Mouse (Mus musculus) thymus, postnatal 25 days (tissue): ENCODE measurements around the gene Eya2.
A peak's percentile ranks its signal among the peaks of the same experiment; 100 is the strongest.

ENCODE experiments used
- DNase-seq: peaks from one replicate; pipeline ENCODE4 v3.0.0; 2022

The Eya2 gene

DNA sequence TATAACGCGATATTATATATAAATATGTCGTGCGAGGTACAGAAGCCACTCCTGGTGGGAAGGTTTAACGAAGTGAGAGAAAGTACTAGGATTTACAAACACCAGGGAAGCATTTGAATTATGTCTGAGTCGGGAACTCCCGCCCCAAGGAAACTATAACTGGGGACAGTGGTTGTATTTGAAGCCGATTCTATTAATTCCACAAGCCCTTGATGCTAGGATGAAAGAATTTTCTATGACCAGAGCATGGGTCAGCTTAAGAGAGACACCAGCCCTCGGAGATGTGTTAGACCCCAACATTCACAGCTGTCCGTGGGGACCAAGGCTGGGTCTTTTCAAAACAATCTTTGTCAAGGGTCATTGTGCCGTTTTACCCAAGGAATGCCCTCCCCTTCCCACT is 1.3 kb downstream of the Eya2 start:
- no peak for DNase-seq

DNA sequence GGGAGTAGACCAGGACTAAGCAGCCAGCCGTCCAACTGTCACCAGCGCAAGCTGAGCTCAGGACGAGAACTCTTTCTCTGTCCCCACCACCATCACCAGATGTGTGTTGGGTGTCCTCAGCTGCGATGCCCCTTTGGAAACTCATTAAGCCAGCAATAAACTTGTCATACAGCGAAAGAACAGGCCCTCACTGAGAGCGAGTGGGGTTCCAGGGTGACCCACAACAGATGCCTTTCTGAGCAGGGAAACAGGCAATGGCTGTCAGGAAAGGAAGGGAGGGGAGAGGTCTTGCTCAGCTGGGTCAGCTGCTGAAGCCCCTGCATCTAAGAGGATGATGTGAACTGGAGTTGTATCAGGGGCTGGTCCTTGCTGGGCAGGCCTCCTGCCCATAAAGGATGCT is 2.7 kb downstream of the Eya2 start:
- DNase-seq = no peak

DNA sequence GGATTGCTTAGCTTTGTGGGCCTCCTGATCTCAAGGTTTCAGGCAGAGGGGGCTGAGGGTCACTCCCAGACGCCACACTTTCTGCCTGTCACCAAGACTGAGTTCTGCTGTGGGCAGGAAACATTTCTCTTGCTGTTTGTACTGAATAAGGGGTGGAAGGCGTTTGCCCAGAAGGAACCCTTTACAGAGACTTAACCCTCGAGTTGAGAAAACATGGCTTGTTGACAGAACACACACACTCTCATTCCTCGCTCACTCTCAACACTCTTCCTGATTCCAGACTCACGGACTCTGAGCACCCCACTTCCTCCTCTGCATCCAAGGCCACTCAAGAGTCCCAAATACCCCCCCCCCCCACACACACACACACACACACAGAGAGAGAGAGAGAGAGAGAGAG is 3.3 kb downstream of the Eya2 start:
- DNase-seq = no peak

DNA sequence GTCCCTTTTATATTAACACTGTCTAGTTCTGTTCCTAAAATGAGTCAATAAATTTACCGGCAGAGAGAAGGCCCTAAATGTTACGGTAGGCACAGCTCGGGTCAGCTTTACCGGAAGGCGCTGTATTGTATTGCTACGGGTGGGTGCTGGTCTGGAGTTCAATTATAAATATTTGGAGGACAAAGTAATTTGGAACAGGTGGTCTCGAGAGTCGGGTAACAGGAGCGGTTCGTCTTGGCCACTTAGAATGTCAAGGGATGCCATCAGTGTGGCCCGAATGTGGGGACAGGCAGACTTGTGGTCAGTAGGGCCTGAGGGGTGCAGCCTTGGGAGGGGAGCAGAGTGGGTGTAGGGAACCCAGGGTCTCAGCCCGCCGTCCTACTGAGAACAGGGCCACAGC is 4.7 kb downstream of the Eya2 start:
- DNase-seq = no peak

DNA sequence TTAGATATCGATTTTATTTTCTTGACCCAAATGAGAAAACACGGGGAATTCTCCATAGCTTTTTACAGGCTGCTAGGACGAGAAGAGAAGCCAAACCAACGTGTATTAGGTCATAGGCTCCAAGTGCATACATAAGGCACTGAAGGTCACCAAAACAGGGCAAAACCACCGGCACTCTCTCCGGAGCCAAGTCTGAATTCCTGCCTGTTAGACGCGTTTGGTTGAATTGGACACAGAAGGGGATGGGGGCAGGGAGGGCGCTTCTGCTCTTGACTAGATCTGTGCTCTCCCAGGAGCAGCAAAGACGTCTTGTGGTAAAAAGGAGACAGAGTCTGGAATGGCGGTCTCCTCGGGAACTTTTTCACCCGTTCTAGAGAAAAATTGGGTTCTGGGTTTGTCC is 6.1 kb downstream of the Eya2 start:
- DNase-seq = no peak

DNA sequence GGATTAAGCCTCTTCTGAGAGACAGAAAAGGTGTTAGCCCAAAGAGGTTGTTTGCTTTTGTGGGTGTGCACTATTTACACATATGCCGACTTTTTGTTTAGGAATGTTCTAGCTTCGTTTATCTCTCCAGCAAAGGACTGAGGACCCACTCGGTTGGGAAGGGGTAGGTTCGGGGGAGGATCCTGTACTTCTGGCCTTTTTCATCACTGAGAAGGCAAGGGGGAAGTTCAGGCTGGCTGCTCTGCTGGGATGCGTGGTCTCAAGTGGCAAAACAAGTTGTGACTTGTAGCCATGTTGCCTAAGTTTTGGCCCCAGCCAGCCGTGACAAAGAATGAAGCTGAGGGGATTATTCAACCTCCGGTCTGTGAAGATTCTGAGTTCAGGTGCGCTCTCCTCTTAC is 6.8 kb downstream of the Eya2 start:
- no peak for DNase-seq

DNA sequence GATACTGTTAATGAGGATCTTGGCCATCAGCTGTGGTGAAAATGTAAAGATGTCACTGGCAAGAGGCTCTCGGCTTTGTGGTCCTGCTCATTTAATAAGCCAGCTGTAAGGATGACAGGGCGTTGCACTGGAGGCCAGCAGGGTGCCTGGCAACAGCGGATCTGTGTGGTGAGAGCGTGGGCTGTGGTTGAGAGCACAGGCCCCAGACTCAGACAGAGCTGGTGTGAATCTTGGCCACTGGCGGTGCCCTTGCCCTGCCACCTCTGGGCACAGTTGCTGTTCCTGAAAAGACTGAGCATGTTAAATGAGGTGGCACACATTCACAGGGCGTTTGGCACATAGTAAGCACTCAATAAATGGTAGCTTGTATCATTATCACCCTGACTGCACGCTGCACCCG is 8.9 kb downstream of the Eya2 start:
- no peak for DNase-seq

DNA sequence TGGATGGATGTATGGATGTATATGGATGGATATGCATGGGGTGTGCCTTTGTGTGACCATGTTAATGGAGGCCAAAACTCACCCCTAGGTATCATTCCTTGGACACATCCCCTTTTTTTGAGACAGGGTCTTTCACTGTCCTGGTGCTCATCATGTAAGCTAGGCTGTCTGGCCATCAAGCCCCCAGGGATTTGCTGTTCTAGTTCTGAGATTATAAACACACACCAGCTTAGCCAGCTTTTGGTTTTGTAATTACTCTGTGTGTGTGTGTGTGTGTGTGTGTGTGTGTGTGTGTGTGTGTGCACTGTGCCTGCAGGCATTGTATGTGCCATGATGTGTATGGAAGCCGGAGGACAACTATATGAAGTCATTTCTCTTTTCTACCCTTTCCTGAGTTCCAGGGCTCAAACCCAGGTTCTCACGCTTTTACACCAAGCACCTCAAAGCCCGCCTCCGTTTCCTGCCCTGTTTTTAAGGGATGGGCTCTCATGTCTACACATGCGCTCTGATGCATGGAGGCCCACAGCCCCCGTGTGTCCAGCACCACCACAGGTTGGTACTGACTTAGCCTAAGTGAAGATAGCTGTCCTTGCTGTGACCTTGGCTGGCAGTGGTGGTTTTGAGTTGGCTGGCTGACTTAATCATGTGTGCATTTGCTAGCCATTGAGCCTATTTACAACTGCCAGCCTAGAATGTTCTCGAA is 16.9 kb downstream of the Eya2 start:
- no peak for DNase-seq

DNA sequence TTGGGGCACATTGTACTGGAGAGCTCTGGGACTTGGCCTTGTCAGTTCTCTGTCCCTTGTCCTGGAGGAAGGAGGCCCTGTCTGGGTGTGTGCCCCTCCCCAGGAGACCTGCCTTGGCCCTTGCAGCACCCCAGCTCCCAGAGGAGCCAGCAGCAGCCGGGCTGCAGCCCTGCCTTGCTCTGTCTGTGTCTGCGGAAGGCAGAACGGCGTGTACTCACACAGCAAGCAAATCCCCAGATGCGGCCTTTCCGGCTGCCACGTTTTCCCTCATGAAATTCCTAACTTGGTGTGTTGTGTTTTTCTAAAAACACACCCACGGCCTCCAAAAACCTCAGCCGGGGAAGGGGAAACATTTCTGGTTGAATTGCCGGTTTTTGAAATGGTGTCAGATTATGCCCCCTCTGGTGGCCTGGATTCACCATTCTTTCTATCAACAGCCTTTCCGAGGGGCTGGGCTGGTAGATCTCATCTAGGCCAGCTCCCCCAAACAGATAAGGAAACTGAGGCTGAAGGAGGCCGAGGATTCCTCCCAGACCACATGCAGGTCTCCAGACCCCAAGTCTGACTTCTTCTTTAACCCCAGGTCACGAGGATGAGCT is 19.0 kb downstream of the Eya2 start:
- DNase-seq = no peak

DNA sequence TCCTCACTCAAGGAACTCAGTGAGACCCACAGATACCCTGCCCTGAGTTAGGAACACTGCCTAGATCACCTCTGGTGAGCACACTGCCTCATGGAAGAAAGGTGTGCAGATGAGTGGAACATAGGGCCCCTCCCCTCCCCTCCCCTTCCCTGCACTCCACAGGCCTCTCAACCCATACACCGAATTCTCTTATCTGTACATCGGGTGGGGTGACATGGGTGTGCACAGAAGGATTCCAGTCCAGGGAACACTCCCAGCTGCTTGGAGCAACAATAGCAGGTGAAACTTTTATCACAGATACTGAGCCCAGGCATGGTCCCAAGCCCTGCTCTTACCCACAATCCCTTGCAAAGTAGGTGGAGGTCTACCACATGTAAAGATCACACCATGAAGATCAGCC is 26.7 kb downstream of the Eya2 start:
- DNase-seq = no peak

DNA sequence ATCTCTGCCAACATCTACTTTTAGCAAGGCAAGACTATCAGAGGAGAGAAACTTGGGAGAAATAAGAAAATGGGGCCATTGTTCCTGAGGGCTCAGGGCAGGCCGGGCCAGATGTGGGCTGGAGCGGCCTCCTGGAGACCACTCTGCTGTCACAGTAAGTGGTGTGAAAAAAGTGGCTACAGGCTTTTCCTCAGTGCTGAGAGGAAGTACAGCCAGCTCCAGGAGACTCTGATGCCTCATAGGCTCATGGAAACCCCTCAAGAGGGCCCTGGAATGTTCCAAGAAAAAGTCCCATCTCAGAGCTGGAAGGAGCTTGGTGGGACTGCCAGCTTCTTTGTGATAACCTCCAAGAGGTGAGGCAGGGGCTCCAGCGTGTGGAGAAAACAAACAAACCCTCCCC is 27.8 kb downstream of the Eya2 start:
- no peak for DNase-seq

DNA sequence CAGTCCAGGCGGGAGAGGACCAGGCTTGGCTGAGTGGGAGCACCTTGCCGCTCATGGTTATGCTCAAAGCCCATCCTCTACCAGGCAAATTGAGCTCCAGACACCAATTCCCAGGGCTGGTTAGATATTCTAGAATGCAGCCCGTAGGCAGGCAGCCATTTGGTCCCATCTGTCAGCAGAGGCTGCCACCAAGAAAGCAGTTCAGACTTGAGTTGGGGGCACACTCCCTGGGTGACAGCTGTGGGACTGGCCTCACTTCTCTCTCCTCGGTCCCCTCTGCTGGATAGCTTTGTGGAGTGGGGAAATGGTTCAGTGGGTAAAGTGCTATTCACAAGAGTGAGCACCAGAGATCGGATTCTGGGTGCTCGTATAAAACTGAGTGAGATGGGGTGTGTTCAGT is 32.0 kb downstream of the Eya2 start:
- DNase-seq = no peak

DNA sequence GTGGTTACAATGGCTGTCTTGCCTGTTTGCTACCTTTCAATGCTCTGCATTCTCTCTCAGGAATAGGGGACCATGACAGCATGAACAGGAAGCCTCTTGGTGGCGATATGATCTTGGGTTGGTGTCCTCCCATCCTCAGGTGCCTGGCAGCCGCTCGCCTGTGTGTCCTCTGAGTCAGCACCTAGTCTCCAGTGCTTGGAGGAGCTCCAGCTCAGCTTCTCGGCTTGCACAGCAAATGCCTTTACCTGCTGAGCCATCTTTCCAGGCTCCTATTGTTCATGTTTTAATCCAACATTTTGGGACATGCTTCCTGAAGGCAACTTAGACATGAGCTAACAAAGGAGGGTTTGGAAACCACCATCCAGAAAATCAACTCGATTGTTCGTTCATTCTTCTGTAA is 33.1 kb downstream of the Eya2 start:
- DNase-seq = peak; percentile 28

DNA sequence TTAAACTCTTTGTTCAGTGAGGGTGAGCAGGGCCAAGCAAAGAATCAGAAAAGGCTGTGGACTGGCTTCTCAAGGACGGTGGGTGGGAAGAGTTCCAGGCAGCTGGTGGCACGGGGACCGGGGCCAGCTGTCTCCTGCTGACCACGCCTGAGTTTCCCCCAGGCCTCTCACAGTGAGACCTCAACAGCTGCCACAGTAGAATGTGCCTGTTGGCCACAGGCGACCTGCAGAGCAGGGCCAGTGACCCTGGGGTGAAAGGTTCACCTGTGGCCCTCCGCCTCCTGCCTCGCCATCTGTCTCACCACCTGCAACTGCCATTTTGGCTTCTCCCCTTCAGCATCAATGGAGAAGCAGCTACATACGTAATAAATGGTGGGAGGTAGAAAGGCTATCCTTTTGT is 35.1 kb downstream of the Eya2 start:
- no peak for DNase-seq

DNA sequence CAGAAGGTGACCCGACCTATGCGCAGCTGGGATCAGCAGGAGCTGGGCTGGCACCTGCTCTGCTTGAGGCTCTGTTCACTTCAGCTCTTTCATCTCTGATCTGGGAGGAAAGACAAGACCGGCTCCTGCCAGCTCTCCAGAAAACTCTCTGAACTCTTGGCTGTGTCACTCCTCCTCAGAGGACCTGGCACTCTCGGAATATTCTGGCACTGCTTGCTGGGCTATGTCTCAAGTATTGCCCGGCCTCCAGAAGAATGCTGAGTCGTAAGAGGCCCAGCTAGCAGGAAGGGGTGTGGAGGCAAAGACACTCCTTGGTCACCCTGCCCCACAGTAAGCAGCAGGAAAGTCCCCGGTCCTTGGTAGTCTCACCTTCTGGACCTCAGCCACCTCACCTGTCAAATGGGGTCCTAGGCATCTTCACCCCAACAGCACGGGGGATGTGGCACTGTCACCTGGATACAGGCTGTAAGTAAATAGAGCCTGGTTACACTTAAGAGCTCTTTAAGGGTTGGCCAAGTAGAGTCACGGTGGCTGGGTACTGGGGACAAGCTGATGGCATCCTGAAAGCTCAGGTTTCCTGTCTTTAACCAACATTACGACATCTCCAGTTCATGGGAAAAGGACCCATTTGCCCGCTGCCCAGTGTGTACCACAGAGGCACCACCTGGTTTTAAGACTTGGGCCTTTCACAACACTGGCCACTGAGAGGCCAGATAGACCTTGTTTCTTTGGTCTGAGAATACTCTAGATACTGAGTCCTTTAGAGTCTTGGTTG is 38.4 kb downstream of the Eya2 start:
- DNase-seq = no peak

DNA sequence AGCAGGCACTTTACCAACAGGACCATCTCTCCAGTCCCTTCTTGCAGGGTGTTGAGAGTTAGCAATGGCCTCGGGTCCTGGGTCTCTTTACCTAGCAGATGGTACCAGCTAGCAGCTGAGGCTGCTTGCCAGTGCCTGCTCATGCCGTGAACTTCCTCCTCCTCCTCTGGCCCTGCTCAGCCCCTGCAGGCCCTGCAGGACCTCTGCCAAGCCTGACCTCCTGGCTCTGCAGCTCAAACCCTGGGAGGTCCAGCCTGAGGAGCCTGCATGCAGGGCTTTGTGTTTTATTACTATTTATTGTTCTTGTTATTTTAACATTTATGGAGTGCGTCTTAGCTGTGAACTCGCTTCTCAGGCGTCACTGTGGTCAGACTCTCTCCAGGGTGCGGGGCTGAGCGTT is 39.6 kb downstream of the Eya2 start:
- no peak for DNase-seq

DNA sequence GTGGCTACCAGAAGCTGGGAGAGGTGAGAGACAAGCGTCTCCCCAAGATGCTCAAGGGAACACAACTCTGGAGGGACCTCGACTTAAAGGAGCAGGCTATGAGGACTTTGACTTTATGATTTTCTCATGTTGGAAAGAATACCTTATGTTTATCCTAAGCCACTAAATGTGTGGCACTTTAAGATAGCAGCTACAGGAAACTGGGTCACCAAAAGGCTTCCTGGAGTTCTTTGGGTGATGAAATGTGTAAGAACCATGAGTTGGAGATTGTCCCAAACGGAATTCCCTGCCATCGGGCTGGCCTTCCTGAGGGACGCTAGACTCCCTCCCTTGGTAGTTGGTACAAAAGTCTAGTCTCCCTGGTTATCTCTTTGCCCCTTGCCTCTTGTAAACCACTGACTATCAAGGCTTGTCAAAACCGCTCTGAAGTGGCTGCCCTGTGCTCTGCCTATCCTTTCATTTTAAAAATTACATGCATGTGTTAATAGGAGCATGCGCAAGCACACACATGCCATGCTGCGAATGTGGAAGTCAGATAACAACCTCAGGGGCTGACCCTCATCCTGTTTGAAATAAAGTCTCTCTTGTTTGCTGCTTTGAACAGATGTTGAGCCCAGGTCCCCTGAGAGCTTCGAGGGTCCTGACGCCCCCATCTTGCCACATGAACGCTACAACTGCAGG is 44.4 kb downstream of the Eya2 start:
- no peak for DNase-seq

DNA sequence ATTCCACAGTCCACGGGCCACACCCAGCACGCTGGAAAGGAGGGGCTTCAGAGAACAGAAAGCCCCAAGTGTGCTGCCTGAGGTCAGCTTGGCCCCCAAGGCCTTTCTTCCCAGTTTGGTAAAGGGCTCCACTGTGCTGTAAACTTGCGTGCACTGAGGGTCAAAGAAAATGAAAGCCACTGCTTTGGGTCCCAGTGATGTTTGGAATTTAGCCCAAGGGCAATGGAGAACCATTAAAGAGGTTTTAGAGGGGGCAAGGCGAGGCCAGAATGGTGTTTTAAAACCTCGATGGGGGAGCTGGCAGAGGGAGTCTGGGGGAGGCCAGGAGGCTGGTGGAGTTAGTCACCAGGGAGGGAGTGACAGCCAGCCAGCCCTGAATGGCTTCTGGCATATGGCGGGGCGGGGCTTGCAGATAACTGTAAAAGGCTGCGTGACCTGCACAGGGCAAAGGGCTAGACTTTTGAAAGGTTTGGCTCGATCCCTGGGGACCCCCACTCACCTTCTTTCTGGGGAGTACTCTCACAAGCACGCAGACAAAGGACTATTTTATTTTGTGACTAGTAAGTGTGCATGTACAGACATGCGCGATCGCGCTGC is 47.2 kb downstream of the Eya2 start:
- DNase-seq = no peak

DNA sequence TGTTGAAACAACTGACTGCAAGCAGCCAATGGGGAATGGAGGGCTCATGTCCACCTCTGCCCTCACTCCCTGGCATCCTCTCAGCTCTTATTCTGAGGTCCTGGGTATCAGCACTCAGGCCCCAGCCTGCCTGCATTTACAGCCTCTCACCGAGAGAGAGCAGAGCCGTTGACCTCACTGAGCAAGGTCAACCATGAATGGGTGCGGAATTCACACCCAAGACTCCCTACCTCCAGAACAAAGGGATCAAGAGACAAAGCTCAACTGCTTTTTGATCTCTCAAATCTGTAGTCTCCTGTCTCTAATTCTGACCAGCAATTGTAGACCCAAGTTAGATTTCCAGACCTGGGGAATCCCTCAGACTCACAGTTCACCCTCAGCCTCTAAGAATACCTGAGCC is 48.8 kb downstream of the Eya2 start:
- DNase-seq = no peak

DNA sequence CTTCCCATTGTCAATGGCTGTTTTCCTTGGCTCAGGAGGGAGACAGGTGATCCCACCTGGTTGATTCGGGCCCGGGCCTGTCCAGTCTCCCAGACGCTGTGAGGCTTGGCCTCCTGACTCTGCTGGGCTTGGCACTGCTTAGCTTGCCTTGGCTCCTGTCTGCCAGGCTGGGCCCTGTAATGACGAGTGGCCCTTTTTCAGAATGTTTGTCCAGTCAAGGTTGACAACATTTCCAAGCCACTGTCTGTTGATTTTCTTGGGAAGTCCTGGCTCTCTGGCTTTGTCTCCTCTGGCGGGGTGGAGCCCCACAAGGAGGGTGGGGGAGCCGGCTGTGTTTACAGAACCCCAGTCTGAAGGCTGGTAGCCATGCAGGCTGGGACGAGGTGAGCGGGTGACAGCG is 49.2 kb downstream of the Eya2 start:
- no peak for DNase-seq

DNA sequence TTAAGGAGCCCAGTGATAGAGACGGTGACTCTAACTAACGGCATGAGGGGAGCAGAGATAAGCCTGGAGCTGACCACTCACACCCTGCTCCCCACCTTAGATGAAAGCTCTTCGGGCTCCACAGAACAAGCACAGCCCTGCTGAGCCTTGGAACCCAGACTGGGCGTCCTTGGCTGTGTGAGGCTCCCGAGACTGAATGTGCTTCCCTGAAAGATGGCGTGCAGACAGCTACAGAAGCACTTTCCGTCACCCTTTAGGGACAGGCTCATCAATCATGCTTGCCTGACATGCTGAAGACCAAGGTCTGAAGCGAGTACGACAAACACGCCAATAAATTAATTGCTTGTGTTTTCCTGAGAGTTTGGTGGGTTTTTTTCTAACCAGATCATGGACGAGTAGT is 56.2 kb downstream of the Eya2 start:
- no peak for DNase-seq

DNA sequence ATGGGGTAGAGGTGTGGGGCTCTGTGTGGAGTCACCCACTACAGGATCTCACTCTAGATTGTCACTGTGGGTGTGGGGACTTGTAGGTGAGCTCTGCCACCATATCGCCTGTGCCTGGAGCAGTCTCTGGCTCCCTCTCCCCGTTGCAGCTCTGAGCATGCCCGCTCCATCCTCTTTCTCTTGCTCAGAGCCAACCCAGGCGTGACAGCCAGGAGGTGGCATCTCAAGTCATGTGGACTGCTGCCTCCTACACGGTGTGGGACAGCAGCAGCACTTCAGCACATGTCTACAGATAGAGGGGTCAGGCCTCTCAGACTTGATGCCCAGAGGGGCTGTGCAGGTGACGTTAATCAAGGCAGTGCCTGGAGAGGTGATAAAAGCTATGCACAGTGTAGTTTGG is 57.4 kb downstream of the Eya2 start:
- DNase-seq = no peak
